Mouse (Mus musculus) lung, postnatal 14 days (tissue): ENCODE measurements around the gene Gm11487.
"Not testable (repeated sequence)": the region's sequence is repeated elsewhere in the genome, so short reads cannot be mapped to it uniquely, and the experiment has no call there.

ENCODE experiments used
- DNase-seq: peaks from one replicate; pipeline ENCODE4 v3.0.0; 2021

Gm11487 gene

DNA sequence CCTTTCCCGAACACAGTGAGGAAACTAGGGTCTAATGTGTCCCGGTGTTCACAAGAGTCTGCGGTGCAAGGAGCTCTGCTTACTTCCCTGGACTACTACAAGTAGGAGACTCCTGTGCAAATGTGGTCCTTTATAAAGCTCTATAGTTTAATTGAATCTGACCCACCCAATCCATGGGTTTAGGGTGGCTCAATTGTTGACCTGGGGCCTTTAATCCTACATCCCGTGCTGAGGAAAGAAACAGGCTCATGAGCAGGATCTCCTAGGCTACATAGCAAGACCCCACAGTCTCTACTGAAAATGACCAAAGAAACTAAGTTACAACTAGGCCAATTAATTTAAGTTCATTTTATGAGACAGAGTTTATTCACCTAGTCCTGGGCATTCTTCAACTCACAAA is at the start of gene Gm11487:
Gene Gm11487 (minus strand): TSS at position 101 of the 400 bp plus-strand sequence.
- not testable (repeated sequence) for DNase-seq

DNA sequence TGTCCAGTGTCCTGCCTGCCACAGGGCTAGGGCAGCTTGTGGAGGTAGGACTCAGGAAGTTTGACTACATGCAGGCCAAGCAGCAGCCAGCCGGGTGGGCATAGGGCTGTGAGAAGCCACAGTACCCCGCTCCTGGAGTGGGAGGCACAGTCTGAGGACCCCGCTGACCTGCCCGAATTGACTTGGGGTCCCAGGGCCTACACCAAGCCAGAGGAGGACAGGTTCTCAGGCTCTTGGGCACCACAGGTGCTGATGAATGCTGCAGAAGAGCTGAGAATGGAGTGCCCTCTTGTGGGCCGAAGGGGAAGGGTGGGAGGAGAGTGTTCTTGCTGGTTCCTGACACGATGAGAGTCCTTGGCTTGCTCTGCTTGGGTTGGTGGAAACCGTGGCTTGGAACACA is 39.8 kb upstream of the Gm11487 start:
- DNase-seq: peak; percentile 9

DNA sequence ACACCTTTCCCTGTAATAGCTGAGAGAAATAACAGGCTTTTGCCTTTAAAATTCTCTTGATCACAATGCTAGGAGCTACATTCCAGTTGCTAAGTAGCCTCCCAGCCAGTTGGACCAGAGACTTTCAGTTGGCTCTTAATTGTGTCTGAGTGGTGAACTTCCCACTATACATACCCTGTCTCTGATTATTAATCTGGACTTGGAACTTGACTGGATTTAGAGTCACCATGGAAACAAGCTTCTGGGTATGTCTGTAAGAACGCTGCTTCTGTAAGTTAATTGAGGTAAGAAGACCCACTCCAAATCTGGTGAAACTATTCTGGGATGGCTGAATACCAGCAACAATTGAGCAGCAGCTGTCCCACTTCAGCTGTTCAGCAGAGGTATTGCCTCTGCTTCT is 37.7 kb upstream of the Gm11487 start:
- no peak for DNase-seq

DNA sequence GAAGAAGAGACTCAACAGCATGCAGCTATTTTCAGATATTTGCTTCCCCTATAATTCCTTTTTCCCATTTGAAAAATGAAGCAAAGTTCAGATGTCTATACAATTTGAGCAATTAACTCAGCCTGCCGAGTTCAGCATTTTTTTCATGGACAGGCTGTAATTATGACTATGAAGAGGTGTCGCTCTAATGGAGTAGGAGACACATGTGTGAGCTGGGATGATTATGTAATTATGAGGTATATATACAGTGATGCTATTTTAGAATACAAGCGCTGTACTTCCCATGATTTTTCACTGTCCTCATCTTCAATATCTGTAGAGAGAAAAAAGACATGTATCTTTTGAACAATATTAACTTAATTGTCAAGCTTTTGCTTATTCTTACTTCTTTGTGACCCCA is 21.0 kb upstream of the Gm11487 start:
- no peak for DNase-seq

DNA sequence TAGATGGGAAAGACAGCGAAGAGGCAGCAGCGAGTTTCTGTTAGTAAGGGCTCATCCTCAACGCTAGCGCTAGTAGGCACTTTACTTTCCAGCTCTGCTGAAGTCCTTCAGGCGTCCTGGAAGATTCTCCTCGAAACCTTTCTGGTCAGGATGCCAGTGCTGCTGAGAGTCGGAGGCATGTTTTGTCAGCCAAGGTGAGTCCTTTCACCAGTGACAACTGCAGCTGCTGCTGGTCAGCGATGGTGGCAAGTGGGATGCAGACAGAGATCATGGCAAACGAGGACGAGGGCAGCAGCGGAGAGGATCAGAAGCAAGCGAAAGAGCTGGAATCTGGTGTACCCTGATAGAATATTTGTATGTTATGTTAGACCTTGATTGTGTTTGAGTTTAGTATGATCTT is 18.2 kb upstream of the Gm11487 start:
- DNase-seq: no peak

DNA sequence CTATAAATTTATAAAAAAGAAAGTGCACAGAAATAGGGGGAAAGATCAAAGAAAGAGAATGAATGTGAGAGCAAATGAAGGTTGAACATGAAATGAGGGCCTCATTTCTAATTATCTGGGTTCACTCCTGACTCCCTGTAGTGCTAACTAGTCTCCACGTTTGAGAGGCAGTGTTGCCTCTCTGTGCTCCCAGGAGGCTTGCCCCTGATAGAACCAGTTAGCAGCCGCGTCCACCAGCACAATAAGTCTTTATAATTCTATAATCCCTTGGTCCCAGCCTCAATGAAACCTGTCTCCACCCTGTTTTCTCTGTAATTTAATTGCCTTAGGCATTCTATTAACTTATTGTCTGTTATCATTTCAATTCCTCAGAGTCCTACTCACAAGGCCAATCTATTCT is 38.3 kb downstream of the Gm11487 start:
- no peak for DNase-seq
